Mouse (Mus musculus) gastrocnemius, adult 2 months (tissue): ENCODE data around the gene Sh3bp4. TPM values are rescaled to one million over a fixed set of nuclear protein-coding genes. Genes with fewer than 3 reads are reported as not detected.

Source experiments
- DNase-seq: peaks from one replicate; pipeline ENCODE4 v3.0.0; 2022
- H3K27ac ChIP-seq: fragments of 200-600 bp; 2 replicates; pipeline ENCODE4 v1.8.1; 2022; ENCODE audit warnings: mild to moderate bottlenecking
- H3K4me3 ChIP-seq: fragments of 200-600 bp; 2 replicates; pipeline ENCODE4 v1.8.1; 2022; ENCODE audit warnings: mild to moderate bottlenecking, moderate library complexity
- CTCF ChIP-seq: fragments of 200-600 bp; IDR thresholded peaks from 2 replicates; pipeline ENCODE4 v1.8.1; 2022; ENCODE audit warnings: antibody characterized with exemption, mild to moderate bottlenecking, moderate library complexity
- intact Hi-C: fragments of 180-260 bp; cut with DNase I; formaldehyde crosslinking; loops from one replicate; pipeline ENCODE4 v1.15.1; 2025
- total RNA-seq, 2 experiments: library from RNA; stranded (reverse); gene quantifications; 2 replicates each; pipeline ENCODE4 v1.2.3; 2021

The Sh3bp4 gene
- total RNA-seq, 2 experiments from 2014 or later, result 2.1 to 4.0 TPM

DNA sequence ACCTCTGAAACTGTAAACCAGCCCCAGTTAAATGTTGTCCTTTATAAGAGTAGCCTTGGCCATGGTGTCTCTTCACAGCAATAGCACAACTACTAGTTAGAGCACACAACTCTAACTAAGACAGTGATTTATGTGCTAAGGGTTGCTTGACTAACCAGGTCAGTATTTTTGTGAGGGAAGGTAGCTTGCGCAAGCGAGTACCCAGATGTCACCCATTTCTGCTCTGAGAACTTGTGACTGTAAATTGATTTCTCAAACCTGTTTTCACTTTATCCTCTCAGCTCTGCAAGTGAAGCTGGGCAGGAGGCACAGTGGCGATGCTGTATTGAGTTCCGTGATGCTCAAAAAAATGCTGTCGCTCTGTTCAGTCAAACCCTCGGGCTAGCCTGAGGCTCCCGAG lies 117.2 kb downstream of the Sh3bp4 start:
- no peak overlapping the region for H3K27ac ChIP-seq
- intact Hi-C loops, result loop anchor here (10.0 kb wide), 1 partner anchor 113 kb away; the partner anchor contains the start of gene Sh3bp4
- no peak for TF ChIP-seq CTCF
- no peak overlapping the region for H3K4me3 ChIP-seq
- no peak for DNase-seq

DNA sequence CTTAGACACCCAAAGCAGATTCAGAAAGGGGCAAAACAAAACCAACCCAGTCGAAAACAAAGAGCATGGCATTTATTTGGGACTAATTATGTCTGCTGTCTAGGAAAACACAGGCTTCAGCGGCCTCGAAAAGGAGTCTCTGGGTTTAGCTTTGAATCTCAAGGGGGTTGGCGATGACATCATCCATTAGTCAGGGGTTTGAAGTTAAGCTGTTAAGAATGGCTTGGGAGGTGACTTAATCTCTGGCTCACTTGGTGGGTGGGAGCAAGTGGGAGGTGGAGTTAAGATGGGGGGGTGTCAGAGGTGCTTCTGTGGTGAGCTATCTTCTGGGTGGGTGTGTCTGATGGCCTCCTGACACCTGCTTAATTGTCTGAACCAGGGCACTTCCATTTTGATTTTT lies 117.9 kb downstream of the Sh3bp4 start:
- intact Hi-C loops, result loop anchor here (10.0 kb wide), 1 partner anchor 113 kb away; the partner anchor contains the start of gene Sh3bp4
- DNase-seq, result peak; percentile 43
- Histone ChIP-seq H3K4me3 (no peak overlapping the region), H3K27ac (no peak overlapping the region)
- TF ChIP-seq CTCF, result no peak

DNA sequence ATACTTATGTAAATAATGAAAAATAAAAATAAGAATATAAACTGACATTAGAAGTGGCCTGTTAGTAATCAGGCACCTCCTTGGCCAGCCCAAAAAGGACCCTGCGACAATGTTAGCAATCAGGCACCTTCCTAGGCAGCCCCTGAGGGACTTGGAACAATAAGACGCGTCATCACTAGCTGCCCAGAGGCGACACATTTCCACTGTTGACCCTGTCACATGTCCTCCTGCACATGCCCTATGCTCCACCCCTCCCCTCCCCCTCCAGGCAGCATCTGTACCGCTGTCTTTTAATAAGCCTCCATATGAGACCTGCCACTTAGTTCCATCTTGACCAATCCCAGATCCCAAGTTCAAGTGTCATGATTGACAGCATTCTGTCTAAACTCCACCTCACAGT lies 119.0 kb downstream of the Sh3bp4 start:
- DNase-seq, result no peak
- Histone ChIP-seq H3K4me3 (no peak overlapping the region), H3K27ac (0 out of 2 replicates have a peak overlapping the region, but pooled peaks have one; percentile 24)
- no peak for TF ChIP-seq CTCF
- intact Hi-C loops, result loop anchor here (10.0 kb wide), 1 partner anchor 114 kb away; the partner anchor contains the start of gene Sh3bp4

DNA sequence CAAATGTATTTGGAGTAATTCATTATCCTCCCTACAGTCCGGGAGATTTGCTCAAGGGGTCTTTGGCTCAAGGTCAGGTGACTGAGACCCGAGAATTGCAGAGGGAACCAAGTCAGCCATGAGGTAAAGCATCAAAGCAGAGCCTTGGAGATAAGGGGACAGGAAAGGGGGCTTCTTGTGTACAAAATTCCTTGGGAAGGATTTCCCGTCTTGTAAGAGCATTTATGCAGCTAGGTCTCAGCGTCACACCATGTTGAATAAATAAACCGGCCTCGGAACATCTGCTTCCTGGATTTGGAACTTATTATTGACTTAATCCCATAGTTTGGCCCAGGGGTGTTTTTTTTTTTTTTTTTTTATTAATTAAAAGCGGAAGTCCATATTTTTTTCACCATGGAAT lies 120.4 kb downstream of the Sh3bp4 start:
- peak overlapping the region; percentile 77 for H3K27ac ChIP-seq

DNA sequence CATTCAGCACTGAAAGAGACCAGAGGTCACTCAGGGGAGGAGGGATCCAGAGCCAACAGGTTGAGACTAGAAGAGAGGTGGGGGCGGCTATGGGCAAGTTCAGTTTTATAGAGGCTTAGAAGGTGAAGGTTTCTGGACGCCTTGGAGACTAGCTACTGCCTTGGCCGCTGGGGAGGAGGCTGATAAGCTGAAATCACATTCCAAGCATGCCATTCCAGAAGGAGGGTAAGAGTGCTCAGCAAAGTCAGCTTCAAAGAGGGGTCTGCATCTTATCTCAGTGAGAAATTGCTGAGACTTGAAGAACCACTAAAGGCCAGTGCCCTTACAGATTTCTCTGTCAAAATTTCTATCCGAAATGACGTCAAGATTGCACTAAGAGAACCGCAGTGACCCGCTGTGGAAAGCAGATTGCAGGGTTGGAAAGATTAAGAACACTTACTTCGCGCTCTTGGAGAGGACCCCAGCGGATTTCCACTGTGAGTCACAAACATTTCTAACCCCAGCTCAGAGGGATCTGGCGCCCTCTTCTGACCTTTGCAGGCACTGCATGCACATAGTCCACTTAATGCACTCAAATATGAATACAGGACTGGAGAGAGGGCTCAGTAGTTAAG lies 121.0 kb downstream of the Sh3bp4 start:
- H3K27ac ChIP-seq, result peak overlapping the region; percentile 73
- intact Hi-C loops, result loop anchor here (10.0 kb wide), 1 partner anchor 386 kb away; no protein-coding TSS in a partner anchor

More for the DNA sequence above, 120.4 kb downstream of the Sh3bp4 start:
- no peak for DNase-seq
- H3K4me3 ChIP-seq, result no peak overlapping the region
- TF ChIP-seq CTCF, result no peak
- intact Hi-C loops, result loop anchor here (10.0 kb wide), 1 partner anchor 386 kb away; no protein-coding TSS in a partner anchor

DNA sequence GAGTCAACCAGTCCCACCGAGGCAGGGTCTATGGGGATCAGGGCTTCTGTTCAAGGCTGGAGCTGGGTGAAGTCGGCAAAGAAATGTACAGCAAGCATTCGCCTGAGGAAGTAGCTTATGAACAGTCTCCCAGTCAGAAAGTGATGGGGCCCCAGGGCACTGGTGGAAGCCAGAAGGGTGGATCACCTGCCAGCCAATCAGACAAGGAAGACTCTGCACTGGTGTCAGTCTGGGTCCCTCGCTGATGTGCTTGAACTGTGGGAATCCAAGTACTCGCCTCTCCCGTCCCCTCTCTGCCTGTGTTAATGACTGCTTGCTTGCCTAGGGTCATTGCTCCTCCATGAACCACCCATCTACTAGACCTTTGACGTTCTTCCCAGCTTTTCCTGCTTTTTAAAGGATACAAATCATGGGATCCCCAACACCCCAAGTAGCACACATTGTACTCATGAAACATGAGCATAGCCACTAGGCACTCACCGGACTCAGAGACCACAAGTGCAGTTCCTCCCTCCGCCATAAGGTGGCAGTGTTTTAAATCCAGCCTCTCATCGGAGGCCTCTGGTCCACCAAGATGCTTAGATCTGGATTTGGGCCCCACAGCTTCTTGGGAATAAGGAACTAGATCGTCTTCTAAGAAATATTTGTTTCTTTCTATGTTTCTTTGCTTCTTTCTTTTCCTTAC lies 122.5 kb downstream of the Sh3bp4 start:
- DNase-seq, result peak; percentile 57
- Histone ChIP-seq H3K27ac (no peak overlapping the region), H3K4me3 (no peak overlapping the region)
- intact Hi-C loops, result loop anchor here (10.0 kb wide), 1 partner anchor 388 kb away; no protein-coding TSS in a partner anchor
- peak; percentile 87 for TF ChIP-seq CTCF

More for the DNA sequence above, 121.0 kb downstream of the Sh3bp4 start:
- peak; percentile 92 for TF ChIP-seq CTCF
- peak overlapping the region; percentile 35; the same call in 1 of the 2 replicates for H3K4me3 ChIP-seq
- DNase-seq, result peak; percentile 82

DNA sequence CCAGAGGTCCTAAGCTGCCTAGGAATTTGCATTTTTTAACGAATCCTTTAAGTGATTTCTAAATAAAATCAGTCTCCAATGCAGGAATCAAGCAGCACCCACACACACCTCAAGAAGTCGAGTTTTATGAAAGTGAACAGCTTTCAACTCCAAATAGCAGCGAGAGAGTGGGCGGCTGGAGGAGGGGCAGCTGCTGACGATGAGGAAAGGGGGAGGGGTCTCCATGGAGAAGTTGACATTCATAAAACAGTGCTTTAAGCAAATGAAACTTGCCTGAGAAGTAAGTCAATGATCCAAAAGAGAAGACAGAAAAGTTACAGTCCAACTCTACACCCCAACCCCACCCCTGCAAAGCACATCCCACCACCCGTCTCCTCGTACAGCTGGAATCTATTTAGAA lies 123.4 kb downstream of the Sh3bp4 start:
- intact Hi-C loops, result loop anchor here (10.0 kb wide), 1 partner anchor 389 kb away; no protein-coding TSS in a partner anchor

DNA sequence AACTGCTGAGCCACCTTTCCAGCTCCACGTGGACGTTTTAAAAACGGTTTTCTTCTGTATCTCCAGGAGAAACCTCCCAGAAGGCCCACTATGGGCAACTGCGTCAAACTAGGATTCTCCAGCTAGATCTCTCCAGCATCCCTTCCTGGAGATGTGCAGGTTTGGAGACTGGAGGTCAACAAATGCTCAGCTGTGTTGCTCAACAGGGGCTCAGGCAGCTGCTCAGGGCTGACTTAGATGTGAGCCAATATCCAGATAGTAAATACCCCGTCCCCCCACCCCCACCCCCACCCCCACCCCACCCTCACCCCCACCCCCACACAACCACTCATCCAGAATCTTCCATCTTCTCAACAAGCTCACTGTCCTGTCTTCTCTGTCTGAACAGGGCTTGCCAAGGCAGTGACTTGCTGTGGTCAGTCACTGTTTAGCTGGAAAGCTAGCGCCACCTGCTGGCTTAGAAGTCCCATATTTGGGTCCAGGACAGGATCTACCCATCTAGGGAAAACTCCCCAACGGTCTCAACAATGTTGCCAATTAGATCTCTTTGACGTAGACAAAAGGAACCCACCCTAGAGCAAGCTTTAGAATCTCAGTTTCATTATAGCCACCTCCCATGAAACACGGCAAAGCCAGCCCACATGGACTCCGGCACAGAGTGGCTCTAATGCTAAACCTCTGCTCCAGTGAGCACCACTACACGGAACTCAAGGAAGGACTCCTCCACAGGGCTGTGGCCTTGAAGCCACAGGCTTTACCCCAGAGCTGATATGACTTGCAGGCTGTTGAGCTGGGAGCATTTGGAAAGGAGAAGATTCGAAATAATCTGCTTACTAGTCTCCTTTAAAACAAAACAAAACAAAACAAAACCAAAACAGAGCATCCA lies 125.9 kb downstream of the Sh3bp4 start:
- peak; percentile 79 for TF ChIP-seq CTCF
- Histone ChIP-seq H3K27ac (no peak overlapping the region), H3K4me3 (no peak overlapping the region)
- intact Hi-C loops, result loop anchor here (10.0 kb wide), 1 partner anchor 391 kb away; no protein-coding TSS in a partner anchor
- DNase-seq, result peak; percentile 86

More for the DNA sequence above, 123.4 kb downstream of the Sh3bp4 start:
- Histone ChIP-seq H3K27ac (no peak overlapping the region), H3K4me3 (no peak overlapping the region)
- no peak for TF ChIP-seq CTCF
- no peak for DNase-seq
